Mouse (Mus musculus): ENCODE results near the gene Hoxb9. TPM values are rescaled to one million over a fixed set of nuclear protein-coding genes. Genes with fewer than 3 reads are reported as not detected.

Hoxb9 gene
- polyA plus RNA-seq, 2 experiments from 2014 or later, result 0.15 TPM; not detected in 1

DNA sequence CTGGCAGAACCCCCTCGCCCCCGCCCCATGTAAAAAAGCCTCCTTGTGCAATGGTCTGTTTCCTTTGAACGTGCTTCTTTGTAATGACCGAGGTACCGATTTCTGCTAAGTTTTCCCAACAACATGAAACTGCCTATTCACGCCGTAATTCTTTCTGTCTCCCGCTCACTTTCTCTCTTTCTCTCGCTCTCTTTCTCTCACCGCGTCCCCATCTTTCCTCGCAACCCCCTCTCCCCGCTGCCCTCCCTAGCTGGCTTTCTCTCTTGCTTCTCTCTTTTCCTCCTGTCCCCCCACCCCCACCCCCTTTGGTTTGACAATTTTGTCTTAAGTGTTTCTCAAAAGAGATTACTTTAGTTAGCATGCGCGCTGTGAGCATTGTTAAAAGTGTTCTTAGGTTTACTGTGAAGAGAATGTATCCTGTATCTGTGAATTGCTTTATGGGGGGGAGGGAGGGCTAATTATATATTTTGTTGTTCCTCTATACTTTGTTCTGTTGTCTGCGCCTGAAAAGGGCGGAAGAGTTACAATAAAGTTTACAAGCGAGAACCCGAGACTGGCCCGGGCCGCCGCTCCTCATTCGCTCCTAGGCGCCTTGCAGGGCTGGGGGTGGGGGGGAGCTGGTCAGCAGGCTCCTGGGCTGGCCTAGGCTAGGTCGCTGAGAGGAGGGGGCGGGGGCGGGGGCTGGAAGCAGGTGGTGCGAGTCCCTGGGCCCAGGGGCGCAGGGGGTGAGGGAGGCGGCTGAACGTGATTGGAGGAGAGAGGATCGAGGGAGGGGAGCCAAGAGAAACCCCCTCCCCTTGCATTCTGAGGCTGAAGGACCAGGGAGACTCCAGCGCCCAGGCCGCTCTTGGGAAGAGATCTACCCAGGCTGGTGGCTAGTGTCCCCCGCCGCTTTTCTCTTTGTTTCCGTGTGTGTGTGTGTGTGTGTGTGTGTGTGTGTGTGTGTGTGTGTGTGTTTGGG lies 13.8 kb downstream of the Hoxb9 start:
- no peak for ATAC-seq

- ATAC-seq, result no peak
Observed at GRCm38 (mm10) chr11:96285771-96286738, 14.8 kb downstream of the Hoxb9 start, which contains the start of gene Hoxb7. Gene Hoxb7 (plus strand): TSS chr11:96286623.

DNA sequence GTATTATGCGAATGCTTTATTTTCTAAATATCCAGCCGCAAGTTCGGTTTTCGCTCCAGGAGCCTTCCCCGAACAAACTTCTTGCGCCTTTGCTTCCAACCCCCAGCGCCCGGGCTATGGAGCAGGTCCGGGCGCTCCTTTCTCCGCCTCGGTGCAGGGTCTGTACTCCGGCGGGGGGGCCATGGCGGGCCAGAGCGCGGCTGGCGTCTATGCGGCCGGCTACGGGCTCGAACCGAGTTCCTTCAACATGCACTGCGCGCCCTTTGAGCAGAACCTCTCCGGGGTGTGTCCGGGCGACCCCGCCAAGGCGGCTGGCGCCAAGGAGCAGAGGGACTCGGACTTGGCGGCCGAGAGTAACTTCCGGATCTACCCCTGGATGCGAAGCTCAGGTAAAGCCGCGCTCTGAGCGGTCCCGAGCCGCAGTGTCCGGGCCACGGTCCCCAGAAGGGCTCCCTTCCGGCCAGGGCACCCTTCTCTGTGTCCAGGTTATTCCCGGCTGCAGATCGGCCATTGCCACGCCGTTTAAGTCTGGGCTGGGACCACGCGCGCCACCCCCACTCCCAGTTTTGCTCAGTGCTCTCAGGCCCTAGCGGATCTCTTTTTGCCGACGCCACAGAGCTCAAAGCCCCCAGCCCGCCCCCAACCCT lies 15.6 kb downstream of the Hoxb9 start:
- peak; percentile 27 for ATAC-seq

DNA sequence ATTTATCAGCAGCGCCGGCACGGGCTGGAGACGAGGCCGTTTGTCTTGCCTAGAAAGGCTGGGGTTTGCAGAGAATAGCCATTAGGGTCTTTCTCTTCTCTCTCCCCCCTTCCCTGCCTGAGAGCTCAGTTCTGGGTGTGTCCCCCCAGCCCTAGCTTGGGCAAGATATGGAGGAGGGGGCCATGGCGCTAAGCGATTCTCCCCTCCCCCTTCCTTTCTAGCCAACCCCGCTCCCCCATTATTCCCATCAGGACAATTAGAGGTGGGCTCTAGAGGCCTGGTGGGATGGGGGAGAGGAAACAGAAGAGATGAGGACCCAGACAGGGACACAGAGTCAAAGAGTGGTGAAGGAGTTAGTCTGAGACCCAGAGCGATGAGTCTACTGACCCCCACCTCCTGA lies 16.2 kb downstream of the Hoxb9 start:
- ATAC-seq, result no peak

GRCm38 (mm10) chr11:96288455-96289221 lies 17.4 kb downstream of the Hoxb9 start:
- ATAC-seq, result no peak

DNA sequence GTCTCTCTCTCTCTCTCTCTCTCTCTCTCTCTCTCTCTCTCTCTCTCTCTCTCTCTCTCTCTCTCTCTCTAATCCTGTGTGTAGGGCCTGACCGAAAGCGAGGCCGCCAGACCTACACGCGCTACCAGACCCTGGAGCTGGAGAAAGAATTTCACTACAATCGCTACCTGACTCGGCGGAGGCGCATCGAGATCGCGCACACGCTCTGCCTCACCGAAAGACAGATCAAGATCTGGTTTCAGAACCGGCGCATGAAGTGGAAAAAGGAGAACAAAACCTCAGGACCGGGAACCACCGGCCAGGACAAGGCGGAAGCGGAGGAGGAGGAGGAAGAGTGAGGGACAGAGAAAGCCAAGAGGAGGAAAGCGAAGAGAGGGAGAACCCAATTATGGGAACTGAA lies 18.0 kb downstream of the Hoxb9 start:
- no peak for ATAC-seq

DNA sequence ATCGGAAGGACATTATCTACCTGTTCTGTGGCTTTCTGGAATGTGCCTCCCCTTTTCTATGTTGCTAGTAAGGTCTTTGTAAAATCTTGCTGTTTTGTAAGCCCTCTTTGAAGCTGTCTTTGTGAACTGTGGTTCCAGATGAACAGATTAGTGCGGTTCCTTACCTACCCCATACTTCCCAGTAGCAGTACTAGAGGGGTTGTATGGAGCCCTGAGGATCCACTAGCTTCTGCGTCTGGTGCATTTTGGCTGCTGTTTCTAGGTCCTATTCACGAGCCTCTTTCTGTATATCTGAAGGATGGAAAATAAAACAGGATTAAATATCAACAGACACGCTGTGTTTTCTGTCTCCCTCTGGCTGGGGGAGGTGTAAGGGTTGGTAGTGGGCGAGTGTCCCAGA lies 18.6 kb downstream of the Hoxb9 start:
- no peak for ATAC-seq

- no peak for ATAC-seq
Observed at GRCm38 (mm10) chr11:96290705-96291355, 19.6 kb downstream of the Hoxb9 start.

- no peak for ATAC-seq
Observed at GRCm38 (mm10) chr11:96291681-96292564, 20.7 kb downstream of the Hoxb9 start, which contains the start of gene Hoxb6. Gene Hoxb6 (plus strand): TSS chr11:96292476.

- no peak for ATAC-seq
Observed at GRCm38 (mm10) chr11:96292565-96293301, 21.5 kb downstream of the Hoxb9 start.

DNA sequence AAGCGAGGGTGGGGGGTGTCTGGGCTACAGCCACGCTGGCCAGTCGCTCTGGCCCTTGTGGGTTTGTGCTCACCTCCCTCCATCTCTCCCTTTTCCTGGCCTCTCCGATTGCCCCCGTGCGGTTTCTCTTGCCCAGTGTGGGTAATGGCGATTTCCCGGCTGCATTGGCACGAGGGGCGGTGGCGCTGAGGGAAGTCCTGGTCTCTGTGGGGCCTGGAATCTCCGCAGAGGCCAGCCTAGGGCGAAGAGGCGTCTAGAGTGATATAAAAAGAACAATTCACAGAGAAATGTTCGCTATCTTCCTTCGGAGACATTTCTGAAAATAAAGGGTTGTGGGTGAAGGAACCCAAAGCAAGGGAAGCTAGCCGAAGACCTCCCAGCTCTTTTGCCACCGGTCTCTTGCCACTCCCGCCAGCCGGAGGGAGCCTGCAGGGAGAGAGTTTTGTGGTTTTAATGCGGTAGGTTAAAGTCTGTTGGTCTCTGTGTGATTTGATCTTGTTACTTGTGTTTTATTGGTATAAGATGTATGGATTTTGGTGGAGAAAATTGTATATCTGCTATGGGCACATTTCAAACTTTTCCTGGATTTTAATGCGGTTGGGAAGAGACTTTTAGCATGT lies 22.2 kb downstream of the Hoxb9 start:
- no peak for ATAC-seq

DNA sequence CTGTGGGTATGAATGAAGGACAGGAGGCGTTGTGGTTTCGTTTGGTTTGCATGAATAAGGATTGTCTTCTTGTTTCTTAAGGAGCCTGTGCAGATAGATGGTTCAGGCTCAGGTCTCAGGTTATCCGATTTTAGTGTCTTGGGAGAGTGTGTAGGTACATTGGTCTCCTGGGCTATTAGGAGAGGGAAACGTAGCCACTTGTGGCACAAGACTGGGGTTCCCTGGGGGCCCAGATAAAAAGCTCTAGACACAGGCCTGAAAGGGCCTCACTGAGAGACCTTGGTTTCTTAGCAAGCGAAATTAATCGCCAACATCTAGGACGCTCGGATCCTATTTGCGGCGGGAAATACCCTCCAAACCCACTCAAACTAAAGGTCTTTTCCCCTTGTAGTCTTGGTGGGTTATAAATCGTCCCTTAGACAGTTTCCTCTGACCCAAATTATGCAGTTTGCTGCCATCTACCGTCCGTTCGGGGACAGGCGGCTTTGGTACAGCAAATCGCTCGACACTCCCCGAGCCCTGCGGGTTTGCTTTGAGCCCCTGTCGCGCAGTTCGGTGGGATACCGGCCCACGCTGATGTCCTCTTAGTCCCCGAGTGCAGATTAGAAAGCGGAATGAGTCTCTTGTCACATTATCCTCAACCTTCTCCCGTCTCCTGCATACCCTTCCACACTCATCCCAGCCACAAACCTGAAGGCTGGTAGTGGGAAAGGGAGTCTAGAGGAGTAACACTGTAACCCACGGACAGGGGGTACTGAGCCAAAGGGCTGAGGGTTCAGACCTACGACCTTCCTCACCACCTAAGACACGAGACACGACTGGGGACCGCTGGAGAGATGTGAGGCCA lies 23.2 kb downstream of the Hoxb9 start:
- peak; percentile 57 for ATAC-seq

GRCm38 (mm10) chr11:96295092-96295835 lies 24.0 kb downstream of the Hoxb9 start:
- no peak for ATAC-seq

DNA sequence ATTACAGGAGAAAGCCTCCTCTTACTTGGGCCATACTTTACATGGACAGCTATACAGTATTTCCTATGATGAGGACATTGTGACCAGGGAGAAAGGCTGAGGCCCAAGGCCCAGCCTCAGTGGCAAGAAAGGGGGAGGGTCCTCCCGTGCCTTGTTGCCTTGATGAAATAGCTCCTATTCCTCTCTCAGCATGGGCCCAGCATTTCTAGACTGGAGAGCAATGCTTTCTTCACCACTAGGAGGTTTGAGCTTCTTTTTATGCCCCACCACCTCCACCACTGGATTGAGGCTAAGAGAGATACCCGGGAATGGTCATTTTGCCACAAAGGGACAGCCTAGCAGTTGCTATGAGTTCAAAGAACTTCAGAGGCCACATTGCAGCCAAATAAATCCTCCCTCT lies 25.7 kb downstream of the Hoxb9 start:
- ATAC-seq, result no peak

- no peak for ATAC-seq
Observed at GRCm38 (mm10) chr11:96297428-96297827, 26.2 kb downstream of the Hoxb9 start.

DNA sequence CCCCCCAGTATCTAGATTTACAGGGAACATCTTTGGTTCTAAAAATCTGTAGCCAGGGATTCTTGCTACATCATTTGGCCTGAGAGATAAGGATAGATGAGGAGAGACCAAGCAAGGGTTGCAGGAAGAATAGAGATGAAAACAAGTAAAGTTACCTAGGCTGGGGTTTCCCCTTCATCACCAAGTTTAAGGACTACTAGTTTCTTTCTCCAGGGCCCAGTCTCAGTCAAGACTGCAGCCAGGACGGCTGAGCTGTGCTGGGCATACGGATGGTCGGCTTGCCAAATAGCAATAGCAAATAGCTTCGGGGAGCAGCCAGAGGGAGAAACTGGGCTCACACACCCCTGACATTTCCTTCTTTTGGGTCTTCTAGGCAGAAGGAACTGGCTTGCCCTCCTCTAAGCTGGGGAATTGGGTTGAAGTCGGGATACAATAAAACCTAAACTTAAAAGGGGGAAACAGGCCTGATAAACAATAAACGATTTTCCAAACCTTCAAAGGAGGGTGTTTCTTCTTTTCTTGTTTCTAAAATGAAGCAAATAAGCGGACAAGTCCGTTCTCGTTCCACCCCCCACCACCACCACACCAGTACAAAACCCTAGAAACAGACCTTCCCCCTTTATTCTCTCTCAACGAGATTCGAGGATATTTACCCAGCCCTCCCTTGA lies 26.8 kb downstream of the Hoxb9 start:
- no peak for ATAC-seq
